Mouse (Mus musculus) C2C12 (cell line): Measurements from ENCODE around the gene Icmt.
A peak's percentile ranks its signal among the peaks of the same experiment; 100 is the strongest.

Experiments
- CTCF ChIP-seq: IDR thresholded peaks from one replicate; pipeline ENCODE4 v1.5.1; 2011; ENCODE audit not compliant: control insufficient read depth, insufficient read depth, insufficient read length
- MAX ChIP-seq: IDR thresholded peaks from one replicate; pipeline ENCODE4 v1.6.1; 2011; ENCODE audit warnings: mild to moderate bottlenecking, control low read depth

GRCm38 (mm10) chr4:152276389-152277347 lies 20.4 kb upstream of the Icmt start:
- TF ChIP-seq MAX: no peak
- peak; percentile 78 for TF ChIP-seq CTCF
